Mouse (Mus musculus) hindbrain, embryonic 15.5 days (tissue): Measurements from ENCODE around the gene Zfhx3. TPM values are rescaled to one million over a fixed set of nuclear protein-coding genes. Genes with fewer than 3 reads are reported as not detected.

Source experiments
- ATAC-seq: fragments of 200-750 bp; cut with Nextera tagmentation; 2 replicates; pipeline ENCODE4 v1.8.0; 2017; ENCODE audit warnings: low read depth, moderate number of reproducible peaks, moderate TSS enrichment; ENCODE audit not compliant: low FRiP score
- H3K27ac ChIP-seq: fragments of 300-500 bp; sonication (generic); replicated peaks from 2 replicates; pipeline ENCODE4 v1.5.1; 2015; ENCODE audit warnings: mild to moderate bottlenecking, inconsistent platforms
- H3K27me3 ChIP-seq: fragments of 300-500 bp; sonication (generic); 2 replicates; pipeline ENCODE4 v1.6.1; 2015; ENCODE audit warnings: control low read depth, inconsistent platforms
- H3K36me3 ChIP-seq: fragments of 300-500 bp; sonication (generic); 2 replicates; pipeline ENCODE4 v1.6.1; 2015; ENCODE audit warnings: control low read depth, inconsistent platforms
- H3K4me1 ChIP-seq: fragments of 300-500 bp; sonication (generic); replicated peaks from 2 replicates; pipeline ENCODE4 v1.6.1; 2015; ENCODE audit warnings: control low read depth, inconsistent platforms
- H3K4me2 ChIP-seq: fragments of 300-500 bp; sonication (generic); 2 replicates; pipeline ENCODE4 v1.6.1; 2015; ENCODE audit warnings: moderate library complexity, mild to moderate bottlenecking, inconsistent platforms
- H3K4me3 ChIP-seq: fragments of 300-500 bp; sonication (generic); 2 replicates; pipeline ENCODE4 v1.5.1; 2015; ENCODE audit warnings: mild to moderate bottlenecking, inconsistent platforms
- H3K9ac ChIP-seq: fragments of 300-500 bp; sonication (generic); 2 replicates; pipeline ENCODE4 v1.6.1; 2015; ENCODE audit warnings: inconsistent platforms
- H3K9me3 ChIP-seq: fragments of 300-500 bp; sonication (generic); 2 replicates; pipeline ENCODE4 v1.6.1; 2016; ENCODE audit warnings: control low read depth, inconsistent platforms
- WGBS: fragments of 180-500 bp; shearing (Covaris S2); methylation state at CpG from one replicate; pipeline ENCODE4 v1.1.7; 2015; 5-methylcytosine and 5-hydroxymethylcytosine counted together
- polyA plus RNA-seq: library from polyadenylated mRNA; unstranded; fragments of >200 nt; fragmentation: Nextera tagmentation; extraction: Ambion mirVana; gene quantifications from 2 replicates; pipeline ENCODE4 v1.2.1, GENCODE M21; 2015

Zfhx3 gene
- polyA plus RNA-seq, 1 experiment from 2014 or later: 23.5 TPM

DNA sequence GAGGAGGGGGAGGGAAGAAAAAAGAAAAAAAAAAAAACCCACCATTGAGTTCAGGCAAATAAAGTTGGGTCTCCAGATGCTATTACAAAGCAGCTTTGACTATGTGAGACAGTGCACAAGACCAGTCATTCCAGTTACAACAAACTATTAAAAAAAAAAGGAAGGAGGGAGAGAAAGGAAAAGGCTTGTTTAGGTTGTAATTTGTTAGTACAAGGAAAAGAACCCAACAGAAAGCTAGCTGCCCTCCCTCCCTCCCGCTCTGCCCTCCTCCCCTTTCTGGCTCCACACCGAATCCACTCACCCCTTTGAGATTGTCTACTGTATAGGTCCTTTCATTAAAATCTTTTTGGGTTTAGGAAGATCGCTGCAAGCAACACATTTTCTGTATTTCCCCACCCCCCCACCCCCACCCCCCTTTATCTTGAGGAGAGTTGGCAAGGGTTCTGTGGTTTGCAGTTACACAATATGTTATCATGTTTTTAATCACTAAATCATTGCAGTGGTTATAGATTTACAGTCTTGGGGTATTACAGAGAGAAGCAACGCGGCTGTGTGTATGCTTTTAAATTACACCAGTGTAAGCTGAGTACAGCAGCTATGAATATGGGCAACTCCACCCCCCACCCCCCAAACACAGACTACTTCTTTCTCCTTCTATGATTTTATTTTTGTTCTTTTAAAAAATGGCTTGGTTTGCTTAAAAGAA, 765.3 kb downstream of the Zfhx3 start:
- ATAC-seq: no peak
- Histone ChIP-seq H3K27me3 (peaks cover 3% of the 10 kb centered on the region; the same call in 1 of the 2 replicates), H3K9ac (peak overlapping the region; percentile 16; the same call in 1 of the 2 replicates), H3K27ac (peak overlapping the region; percentile 95), H3K4me2 (peak overlapping the region; percentile 96), H3K36me3 (no peaks in the 10 kb centered on the region), H3K9me3 (no peaks in the 10 kb centered on the region), H3K4me1 (peaks cover 36% of the 10 kb centered on the region), H3K4me3 (peak overlapping the region; percentile 82; the same call in 1 of the 2 replicates)
- 25% methylated on average over 5 of the region's 5 CpGs for WGBS

DNA sequence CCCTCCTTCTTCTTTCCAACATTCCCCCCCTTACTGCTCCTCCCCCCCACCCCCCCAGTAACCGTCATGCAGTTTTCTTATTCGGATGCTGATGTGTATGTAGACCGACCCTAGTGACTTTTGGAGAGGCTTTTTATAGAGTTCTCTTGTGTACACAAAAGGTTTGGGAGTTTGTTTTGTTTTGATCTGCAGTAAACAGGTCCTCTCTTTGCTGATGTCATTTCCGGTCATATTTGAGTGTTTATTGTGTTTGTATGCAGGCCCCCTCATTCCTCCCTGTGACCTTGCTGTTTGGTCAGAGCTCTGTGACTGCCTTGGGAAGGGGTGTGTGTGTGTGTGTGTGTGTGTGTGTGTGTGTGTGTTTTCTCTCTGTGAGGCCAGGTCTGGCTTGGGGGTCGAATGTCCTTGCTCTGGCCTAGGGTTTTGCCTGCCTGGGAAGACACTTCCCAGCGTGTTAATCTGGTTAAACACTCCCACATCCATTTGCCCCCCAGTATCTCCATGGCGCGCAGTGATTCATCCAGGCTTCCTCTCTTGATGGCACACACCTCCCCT, 766.5 kb downstream of the Zfhx3 start:
- H3K4me2 ChIP-seq: peak overlapping the region; percentile 96
- H3K4me1 ChIP-seq: peaks cover 40% of the 10 kb centered on the region
- H3K27me3 ChIP-seq: peaks cover 3% of the 10 kb centered on the region; the same call in 1 of the 2 replicates
- WGBS: 27% methylated on average over 8 of the region's 8 CpGs
- H3K9me3 ChIP-seq: no peaks in the 10 kb centered on the region
- no peaks in the 10 kb centered on the region for H3K36me3 ChIP-seq
- 0 out of 2 replicates have a peak overlapping the region, but pooled peaks have one; percentile 13 for H3K9ac ChIP-seq
- ATAC-seq: no peak
- no peak overlapping the region for H3K4me3 ChIP-seq
- peak overlapping the region; percentile 95 for H3K27ac ChIP-seq

DNA sequence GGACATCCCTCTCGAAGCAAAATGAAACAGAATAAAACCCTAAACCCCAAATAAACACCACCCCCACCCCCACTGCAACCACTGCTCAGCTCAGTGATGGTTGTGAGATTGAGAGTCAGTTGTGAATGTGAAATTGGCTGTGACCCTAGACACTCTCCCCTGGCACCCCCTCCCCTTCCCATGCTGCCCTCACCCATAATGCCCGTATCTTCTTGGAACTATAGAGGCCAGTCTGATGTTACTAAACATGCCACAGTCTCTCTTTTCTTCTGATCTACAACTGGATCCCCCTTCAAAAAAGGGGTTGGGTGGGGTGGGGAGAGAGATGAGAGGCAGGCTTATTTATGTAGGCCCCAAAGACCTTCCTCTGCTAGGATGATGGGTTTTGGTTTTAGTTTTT, 767.0 kb downstream of the Zfhx3 start:
- Histone ChIP-seq H3K4me2 (peak overlapping the region; percentile 96), H3K9me3 (no peaks in the 10 kb centered on the region), H3K9ac (0 out of 2 replicates have a peak overlapping the region, but pooled peaks have one; percentile 13), H3K36me3 (no peaks in the 10 kb centered on the region), H3K4me3 (no peak overlapping the region), H3K27me3 (peaks cover 3% of the 10 kb centered on the region; the same call in 1 of the 2 replicates), H3K27ac (peak overlapping the region; percentile 95), H3K4me1 (peaks cover 45% of the 10 kb centered on the region)
- no peak for ATAC-seq
- WGBS: 48% methylated on average over 2 of the region's 2 CpGs

DNA sequence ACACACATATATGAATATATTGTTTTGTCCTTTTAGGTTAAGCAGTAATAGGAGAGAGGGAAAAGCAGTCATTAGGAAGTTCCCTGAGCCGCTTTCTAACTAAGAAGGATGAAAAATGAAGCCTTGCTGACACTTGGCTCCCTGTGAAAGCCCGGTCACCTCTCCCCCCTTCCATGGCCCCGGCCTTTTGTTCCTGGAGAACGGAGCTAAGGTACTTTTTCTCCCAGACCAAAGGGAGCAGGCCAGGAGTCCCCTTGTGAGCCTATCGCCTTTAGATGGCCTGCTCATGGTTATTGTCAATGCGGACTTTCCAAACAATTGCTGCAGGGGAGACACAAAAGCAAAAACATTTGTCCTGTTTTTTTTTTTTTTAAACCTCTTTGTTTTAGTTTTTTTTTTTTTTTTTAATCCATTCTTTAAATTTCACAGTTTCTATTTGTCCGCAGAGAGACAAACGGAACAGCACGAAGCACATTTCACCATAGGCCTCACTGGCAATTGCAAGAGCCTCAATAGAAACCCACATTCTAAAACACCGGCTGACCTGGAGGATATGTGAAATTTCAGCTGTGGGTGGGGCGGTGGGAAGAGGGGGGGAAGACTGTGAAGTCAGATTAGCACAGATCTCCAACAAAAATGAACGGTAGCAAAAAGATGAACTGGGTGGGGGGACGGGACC, 767.6 kb downstream of the Zfhx3 start:
- no peaks in the 10 kb centered on the region for H3K36me3 ChIP-seq
- H3K9me3 ChIP-seq: no peaks in the 10 kb centered on the region
- peak overlapping the region; percentile 96 for H3K4me2 ChIP-seq
- ATAC-seq: no peak
- H3K4me3 ChIP-seq: no peak overlapping the region
- peaks cover 3% of the 10 kb centered on the region; the same call in 1 of the 2 replicates for H3K27me3 ChIP-seq
- H3K27ac ChIP-seq: peak overlapping the region; percentile 95
- H3K4me1 ChIP-seq: peaks cover 49% of the 10 kb centered on the region
- H3K9ac ChIP-seq: peak overlapping the region; percentile 39; the same call in 1 of the 2 replicates
- 31% methylated on average over 13 of the region's 13 CpGs for WGBS

DNA sequence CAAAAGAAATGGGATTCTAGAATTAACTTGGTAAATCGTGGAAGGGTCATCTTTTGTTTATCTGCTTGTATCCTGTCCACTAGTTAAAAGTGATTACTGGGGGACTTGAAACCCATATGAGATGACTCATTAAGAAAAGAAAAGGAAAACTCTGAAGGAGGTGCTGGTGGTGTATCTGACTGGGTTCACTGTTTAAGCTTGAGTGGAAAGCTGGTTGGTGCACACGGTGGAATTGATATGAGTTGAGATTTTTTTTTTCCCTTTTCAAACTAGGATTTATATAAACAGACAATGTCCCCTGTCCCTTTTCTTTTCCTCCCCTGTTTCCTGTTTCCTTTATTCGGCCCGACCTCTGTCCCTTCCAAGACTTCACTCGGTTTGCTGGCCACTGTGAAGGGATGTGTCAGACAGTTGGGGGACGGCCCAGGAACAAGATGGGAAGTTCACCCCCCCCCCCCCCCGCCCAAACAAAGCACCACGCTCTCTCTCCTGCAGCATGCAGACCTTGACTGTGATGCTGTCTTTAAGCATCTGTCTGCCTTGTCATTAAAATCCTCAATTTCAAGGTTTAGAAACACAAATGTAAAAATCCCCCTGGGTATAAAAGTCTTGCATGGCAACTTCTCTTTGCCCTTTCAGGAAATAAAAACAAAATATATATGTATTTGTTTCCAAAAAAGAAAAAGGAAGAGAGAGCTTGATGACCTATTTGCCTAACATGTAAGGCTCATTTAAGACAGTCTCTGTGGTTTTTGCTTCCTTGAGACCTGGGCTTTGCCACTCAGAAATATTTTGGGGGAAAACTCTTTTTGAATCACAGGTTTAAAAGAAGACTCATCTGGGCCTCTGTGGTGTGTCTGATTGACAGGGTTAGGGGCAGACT, 768.4 kb downstream of the Zfhx3 start:
- H3K4me1 ChIP-seq: peaks cover 56% of the 10 kb centered on the region
- H3K4me3 ChIP-seq: no peak overlapping the region
- peak overlapping the region; percentile 96 for H3K4me2 ChIP-seq
- no peak for ATAC-seq
- H3K9ac ChIP-seq: peak overlapping the region; percentile 13; the same call in 1 of the 2 replicates
- H3K9me3 ChIP-seq: no peaks in the 10 kb centered on the region
- peak overlapping the region; percentile 95 for H3K27ac ChIP-seq
- 13% methylated on average over 8 of the region's 8 CpGs for WGBS
- H3K36me3 ChIP-seq: no peaks in the 10 kb centered on the region
- H3K27me3 ChIP-seq: peaks cover 3% of the 10 kb centered on the region; the same call in 1 of the 2 replicates

DNA sequence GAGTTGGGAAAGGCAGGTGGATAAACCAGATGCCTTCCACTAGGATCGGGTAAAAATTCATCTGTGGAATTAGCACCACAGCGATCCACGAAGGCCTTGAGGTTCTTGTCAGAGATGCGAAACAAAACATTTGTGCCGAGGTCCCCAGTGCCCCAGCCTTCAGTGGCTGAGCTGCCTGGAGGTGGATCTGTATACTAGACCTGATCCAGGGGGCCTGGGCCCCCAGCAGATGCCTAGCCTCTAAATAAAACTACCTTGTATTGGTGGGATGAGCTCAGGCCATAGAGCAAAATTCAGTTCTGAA, 769.0 kb downstream of the Zfhx3 start:
- Histone ChIP-seq H3K9me3 (no peaks in the 10 kb centered on the region), H3K9ac (peak overlapping the region; percentile 42; the same call in 1 of the 2 replicates), H3K4me1 (peaks cover 62% of the 10 kb centered on the region), H3K4me3 (no peak overlapping the region), H3K36me3 (no peaks in the 10 kb centered on the region), H3K4me2 (peak overlapping the region; percentile 96), H3K27me3 (peaks cover 3% of the 10 kb centered on the region; the same call in 1 of the 2 replicates), H3K27ac (peak overlapping the region; percentile 93)
- 34% methylated on average over 5 of the region's 5 CpGs for WGBS
- no peak for ATAC-seq

DNA sequence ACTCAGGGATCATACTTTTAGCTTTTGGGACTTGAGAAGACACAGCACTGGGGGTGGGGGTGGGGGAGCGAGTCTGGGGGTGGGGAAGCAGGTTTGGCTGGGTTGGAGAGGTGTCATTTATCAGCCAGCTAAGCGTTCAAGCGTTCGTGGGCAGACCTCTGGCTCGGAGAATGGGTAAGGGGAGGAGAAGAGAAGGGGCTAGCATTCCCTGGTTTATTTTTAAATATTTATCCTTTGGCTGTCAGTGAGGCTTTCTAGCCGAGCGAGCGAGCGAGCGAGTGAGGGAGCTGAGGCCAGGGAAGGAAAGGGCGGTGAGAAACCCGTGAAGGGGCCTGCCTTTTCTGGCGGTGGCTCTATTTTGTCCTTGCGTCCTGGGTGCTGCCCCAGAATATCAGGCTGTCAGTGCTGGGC, 769.6 kb downstream of the Zfhx3 start:
- ATAC-seq: no peak
- Histone ChIP-seq H3K9ac (peak overlapping the region; percentile 42; the same call in 1 of the 2 replicates), H3K4me1 (peaks cover 67% of the 10 kb centered on the region), H3K27ac (peak overlapping the region; percentile 93), H3K36me3 (no peaks in the 10 kb centered on the region), H3K4me2 (peak overlapping the region; percentile 96), H3K27me3 (peaks cover 3% of the 10 kb centered on the region; the same call in 1 of the 2 replicates), H3K9me3 (no peaks in the 10 kb centered on the region), H3K4me3 (peak overlapping the region; percentile 12; the same call in 1 of the 2 replicates)
- WGBS: 31% methylated on average over 14 of the region's 14 CpGs

DNA sequence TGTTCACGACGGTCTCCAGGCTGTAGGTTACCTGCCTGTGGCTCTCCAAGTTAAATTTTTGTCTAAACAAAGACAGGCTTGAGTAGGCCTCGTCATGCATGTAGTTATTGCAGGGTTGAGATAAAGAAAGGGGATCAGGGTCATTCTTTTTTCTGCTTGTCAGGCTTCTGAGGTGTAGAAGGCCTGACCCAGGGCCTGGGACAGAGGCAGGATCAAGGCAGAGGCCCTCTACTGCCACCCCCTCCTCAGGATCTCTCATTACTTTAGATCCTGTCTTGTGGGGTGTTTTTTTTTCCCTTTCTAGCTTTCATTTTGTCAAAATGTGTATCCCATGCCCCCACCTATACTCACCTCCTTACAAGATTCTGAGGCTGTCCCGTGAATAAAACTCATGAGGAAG, 770.2 kb downstream of the Zfhx3 start:
- Histone ChIP-seq H3K4me1 (peaks cover 70% of the 10 kb centered on the region), H3K4me3 (no peak overlapping the region), H3K27ac (peak overlapping the region; percentile 93), H3K4me2 (peak overlapping the region; percentile 96), H3K9ac (peak overlapping the region; percentile 42; the same call in 1 of the 2 replicates), H3K36me3 (no peaks in the 10 kb centered on the region), H3K27me3 (peaks cover 7% of the 10 kb centered on the region; the same call in 1 of the 2 replicates), H3K9me3 (no peaks in the 10 kb centered on the region)
- WGBS: 45% methylated on average over 4 of the region's 4 CpGs
- ATAC-seq: no peak

DNA sequence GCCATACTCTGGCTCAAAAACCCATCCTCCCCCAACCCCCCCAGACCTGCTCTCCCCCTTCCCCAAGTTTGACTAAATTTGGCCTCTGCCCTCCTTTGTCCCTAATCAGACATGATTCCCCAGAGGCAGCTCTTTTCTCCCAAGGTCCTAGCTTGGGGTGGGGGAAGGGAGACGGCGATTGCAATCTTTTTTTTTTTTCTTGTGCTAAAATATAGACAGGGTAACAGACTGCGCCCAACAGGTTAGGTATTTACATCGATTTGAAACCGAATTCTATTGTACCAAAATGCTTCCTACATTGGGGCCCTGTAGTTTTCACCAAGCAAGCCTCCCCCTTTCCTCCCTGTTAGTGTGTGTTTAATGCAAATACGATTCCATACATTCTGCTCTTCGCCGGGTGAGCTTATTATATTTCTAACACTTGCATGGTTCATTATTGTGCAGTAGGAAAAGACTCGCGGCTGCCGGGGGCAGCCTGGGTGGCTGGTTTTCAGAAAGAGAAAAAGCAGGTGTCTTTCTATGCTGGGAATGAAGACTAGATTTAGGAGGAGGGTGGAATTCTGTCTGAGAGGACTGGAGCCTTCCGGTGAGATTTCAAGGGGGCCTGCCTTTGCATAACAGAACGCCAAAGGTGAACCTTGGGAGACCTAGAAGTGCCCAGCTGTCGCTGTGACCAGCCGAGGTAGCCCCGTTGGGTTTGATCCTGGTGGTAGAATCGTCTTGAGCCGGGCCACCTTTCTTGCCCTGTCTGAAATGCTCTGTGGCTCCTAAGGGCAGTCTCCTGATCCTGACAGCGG, 771.1 kb downstream of the Zfhx3 start:
- peak overlapping the region; percentile 93 for H3K27ac ChIP-seq
- 16% methylated on average over 19 of the region's 19 CpGs for WGBS
- H3K4me1 ChIP-seq: peaks cover 75% of the 10 kb centered on the region
- peak overlapping the region; percentile 77 for H3K9ac ChIP-seq
- H3K36me3 ChIP-seq: no peaks in the 10 kb centered on the region
- H3K4me2 ChIP-seq: peak overlapping the region; percentile 96
- ATAC-seq: no peak
- H3K9me3 ChIP-seq: no peaks in the 10 kb centered on the region
- H3K27me3 ChIP-seq: peaks cover 12% of the 10 kb centered on the region
- H3K4me3 ChIP-seq: peak overlapping the region; percentile 62

DNA sequence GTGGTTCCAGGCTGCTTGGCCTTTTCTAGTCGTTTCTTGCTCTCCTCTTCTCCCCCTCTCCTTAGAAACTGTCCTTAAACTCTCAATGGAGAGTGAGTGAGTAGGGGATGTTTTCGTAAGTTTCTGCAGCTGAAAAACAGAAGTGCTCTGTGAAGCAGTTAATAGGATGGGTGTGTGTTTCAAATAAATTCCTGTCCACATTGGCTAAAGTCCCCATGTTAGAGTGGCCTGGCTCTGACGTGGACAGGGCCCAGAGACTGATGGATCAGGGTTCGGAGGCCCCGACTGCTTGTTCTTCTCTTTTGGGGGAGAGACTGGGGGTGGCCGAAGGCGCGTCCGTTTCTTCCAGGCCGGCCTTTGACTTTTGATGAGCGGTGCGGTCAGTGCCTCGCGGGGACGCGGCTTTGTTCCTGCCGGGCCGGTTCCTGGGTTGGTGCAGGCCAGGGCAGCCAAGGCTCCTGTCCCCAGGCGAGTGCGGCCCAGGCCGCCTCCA, 771.7 kb downstream of the Zfhx3 start:
- Histone ChIP-seq H3K36me3 (no peaks in the 10 kb centered on the region), H3K4me2 (peak overlapping the region; percentile 96), H3K27me3 (peaks cover 12% of the 10 kb centered on the region), H3K27ac (peak overlapping the region; percentile 93), H3K9ac (peak overlapping the region; percentile 77), H3K9me3 (no peaks in the 10 kb centered on the region), H3K4me3 (peak overlapping the region; percentile 62), H3K4me1 (peaks cover 74% of the 10 kb centered on the region)
- 2% methylated on average over 21 of the region's 21 CpGs for WGBS
- peak; percentile 60; the same call in 1 of the 2 replicates for ATAC-seq
